Mouse (Mus musculus) ES-Bruce4 (cell line): ENCODE measurements around the gene Phlpp2. TPM values are rescaled to one million over a fixed set of nuclear protein-coding genes. Genes with fewer than 3 reads are reported as not detected.
A peak's percentile ranks its signal among the peaks of the same experiment; 100 is the strongest.

Experiments
- H3K27ac ChIP-seq: 2 replicates; pipeline ENCODE4 v1.5.1; 2012; ENCODE audit warnings: low read length, inconsistent platforms; ENCODE audit not compliant: insufficient read depth
- H3K27me3 ChIP-seq: 2 replicates; pipeline ENCODE4 v1.6.1; 2012; ENCODE audit warnings: mild to moderate bottlenecking, low read length, inconsistent platforms; ENCODE audit not compliant: control insufficient read depth, poor library complexity, insufficient read depth, severe bottlenecking
- H3K36me3 ChIP-seq: 2 replicates; pipeline ENCODE4 v1.6.1; 2012; ENCODE audit warnings: inconsistent platforms, mild to moderate bottlenecking, low read length, moderate library complexity; ENCODE audit not compliant: control insufficient read depth, poor library complexity, insufficient read depth, severe bottlenecking
- H3K4me1 ChIP-seq: one replicate; pipeline ENCODE4 v1.8.1; 2011; ENCODE audit warnings: low read length; ENCODE audit not compliant: control insufficient read depth, insufficient read depth
- H3K4me3 ChIP-seq: 2 replicates; pipeline ENCODE4 v1.5.1; 2011; ENCODE audit warnings: low read depth, mild to moderate bottlenecking, low read length
- H3K9ac ChIP-seq: 2 replicates; pipeline ENCODE4 v1.6.1; 2012; ENCODE audit warnings: low read depth, mild to moderate bottlenecking, inconsistent platforms; ENCODE audit not compliant: poor library complexity, severe bottlenecking
- H3K9me3 ChIP-seq: replicated peaks from 2 replicates; pipeline ENCODE4 v1.6.1; 2012; ENCODE audit warnings: mild to moderate bottlenecking, low read length, inconsistent platforms; ENCODE audit not compliant: control insufficient read depth, poor library complexity, insufficient read depth, severe bottlenecking
- CTCF ChIP-seq: IDR thresholded peaks from one replicate; pipeline ENCODE4 v1.8.1; 2011; ENCODE audit warnings: low read depth, low read length
- EP300 ChIP-seq: IDR thresholded peaks from 2 replicates; pipeline ENCODE4 v1.6.1; 2011; ENCODE audit warnings: low read depth, low read length; ENCODE audit not compliant: insufficient read depth
- POLR2A ChIP-seq: IDR thresholded peaks from one replicate; pipeline ENCODE4 v1.8.1; 2011; ENCODE audit warnings: low read length; ENCODE audit not compliant: insufficient read depth
- polyA plus RNA-seq: library from polyadenylated mRNA; stranded (reverse); fragments of >200 nt; gene quantifications from 2 replicates; pipeline ENCODE4 v1.2.4, GENCODE M21; 2011; ENCODE audit warnings: low read depth; ENCODE audit not compliant: missing spikeins, insufficient read depth, insufficient read length

Gene Phlpp2
- polyA plus RNA-seq, 1 experiment = 10.2 TPM

- Histone ChIP-seq H3K36me3 (peaks cover 50% of the 10 kb centered on the region), H3K9me3 (no peaks in the 10 kb centered on the region), H3K4me3 (no peak overlapping the region), H3K9ac (no peak overlapping the region), H3K27me3 (no peaks in the 10 kb centered on the region), H3K4me1 (no peaks in the 10 kb centered on the region), H3K27ac (no peak overlapping the region)
- TF ChIP-seq POLR2A (no peak), CTCF (peak; percentile 67)
Observed at GRCm38 (mm10) chr8:109853423-109853822, 14.9 kb upstream of the Phlpp2 start.

GRCm38 (mm10) chr8:109854522-109854921 is 13.8 kb upstream of the Phlpp2 start:
- H3K9me3 ChIP-seq = no peaks in the 10 kb centered on the region
- H3K27ac ChIP-seq = no peak overlapping the region
- H3K36me3 ChIP-seq = peaks cover 51% of the 10 kb centered on the region
- H3K27me3 ChIP-seq = no peaks in the 10 kb centered on the region
- no peaks in the 10 kb centered on the region for H3K4me1 ChIP-seq
- H3K4me3 ChIP-seq = no peak overlapping the region
- TF ChIP-seq EP300 (no peak), CTCF (no peak), POLR2A (no peak)
- no peak overlapping the region for H3K9ac ChIP-seq

- H3K36me3 ChIP-seq = peaks cover 51% of the 10 kb centered on the region
Observed at GRCm38 (mm10) chr8:109855451-109855850, 12.9 kb upstream of the Phlpp2 start.

GRCm38 (mm10) chr8:109863398-109863797 is 4.9 kb upstream of the Phlpp2 start:
- Histone ChIP-seq H3K36me3 (peaks cover 39% of the 10 kb centered on the region), H3K4me1 (no peaks in the 10 kb centered on the region)
- no peak for TF ChIP-seq CTCF
- TF ChIP-seq EP300 = no peak
- TF ChIP-seq POLR2A = no peak

More at GRCm38 (mm10) chr8:109855451-109855850, 12.9 kb upstream of the Phlpp2 start:
- TF ChIP-seq CTCF = no peak
- TF ChIP-seq EP300 = no peak
- TF ChIP-seq POLR2A = no peak
- Histone ChIP-seq H3K4me3 (no peak overlapping the region), H3K27me3 (no peaks in the 10 kb centered on the region), H3K9me3 (no peaks in the 10 kb centered on the region), H3K27ac (no peak overlapping the region), H3K4me1 (no peaks in the 10 kb centered on the region), H3K9ac (no peak overlapping the region)

GRCm38 (mm10) chr8:109864798-109865197 is 3.5 kb upstream of the Phlpp2 start:
- H3K9me3 ChIP-seq = no peaks in the 10 kb centered on the region
- peaks cover 32% of the 10 kb centered on the region for H3K36me3 ChIP-seq
- no peaks in the 10 kb centered on the region for H3K4me1 ChIP-seq
- TF ChIP-seq EP300 = no peak
- no peak for TF ChIP-seq POLR2A
- no peak for TF ChIP-seq CTCF
- no peak overlapping the region for H3K4me3 ChIP-seq
- no peak overlapping the region for H3K27ac ChIP-seq
- no peak overlapping the region for H3K9ac ChIP-seq
- no peaks in the 10 kb centered on the region for H3K27me3 ChIP-seq

More at GRCm38 (mm10) chr8:109863398-109863797, 4.9 kb upstream of the Phlpp2 start:
- Histone ChIP-seq H3K27ac (no peak overlapping the region), H3K4me3 (no peak overlapping the region), H3K9me3 (no peaks in the 10 kb centered on the region), H3K27me3 (no peaks in the 10 kb centered on the region), H3K9ac (no peak overlapping the region)

- Histone ChIP-seq H3K4me3 (no peak overlapping the region), H3K27ac (no peak overlapping the region), H3K9ac (no peak overlapping the region), H3K36me3 (peaks cover 25% of the 10 kb centered on the region), H3K9me3 (no peaks in the 10 kb centered on the region), H3K4me1 (no peaks in the 10 kb centered on the region), H3K27me3 (no peaks in the 10 kb centered on the region)
- TF ChIP-seq POLR2A (no peak), EP300 (no peak), CTCF (no peak)
Observed at GRCm38 (mm10) chr8:109865536-109865935, 2.8 kb upstream of the Phlpp2 start.
